Mouse (Mus musculus) forebrain, postnatal 0 days (tissue): ENCODE measurements around the gene Kcnk16. TPM values are rescaled to one million over a fixed set of nuclear protein-coding genes. Genes with fewer than 3 reads are reported as not detected.

ENCODE experiments used
- ATAC-seq: fragments of 200-750 bp; cut with Nextera tagmentation; 2 replicates; pipeline ENCODE4 v1.8.0; 2017; ENCODE audit warnings: mild to moderate bottlenecking, moderate library complexity
- DNase-seq: peaks from one replicate; pipeline ENCODE4 v3.0.0-alpha.2; 2015
- H3K27ac ChIP-seq: fragments of 300-500 bp; sonication (generic); 2 replicates; pipeline ENCODE4 v1.5.1; 2014; ENCODE audit warnings: low read depth, mild to moderate bottlenecking, antibody characterized with exemption, low read length, moderate library complexity, mixed read lengths
- H3K27me3 ChIP-seq: fragments of 300-500 bp; sonication (generic); 2 replicates; pipeline ENCODE4 v1.6.1; 2014; ENCODE audit warnings: mild to moderate bottlenecking, low read length, mixed read lengths; ENCODE audit not compliant: insufficient read depth
- H3K36me3 ChIP-seq: fragments of 300-500 bp; sonication (generic); 2 replicates; pipeline ENCODE4 v1.6.1; 2014; ENCODE audit warnings: mild to moderate bottlenecking, moderate library complexity; ENCODE audit not compliant: insufficient read depth
- H3K4me1 ChIP-seq: fragments of 300-500 bp; sonication (generic); 2 replicates; pipeline ENCODE4 v1.6.1; 2014; ENCODE audit warnings: antibody characterized with exemption; ENCODE audit not compliant: insufficient read depth
- H3K4me2 ChIP-seq: fragments of 300-500 bp; sonication (generic); 2 replicates; pipeline ENCODE4 v1.6.1; 2014; ENCODE audit warnings: low read depth, mild to moderate bottlenecking, moderate library complexity
- H3K4me3 ChIP-seq: fragments of 300-500 bp; sonication (generic); 2 replicates; pipeline ENCODE4 v1.5.1; 2014; ENCODE audit warnings: low read depth, low read length, mixed read lengths
- H3K9ac ChIP-seq: fragments of 300-500 bp; sonication (generic); 2 replicates; pipeline ENCODE4 v1.6.1; 2014; ENCODE audit warnings: mild to moderate bottlenecking
- H3K9me3 ChIP-seq: fragments of 300-500 bp; sonication (generic); 2 replicates; pipeline ENCODE4 v1.6.1; 2016; ENCODE audit warnings: low read length
- CTCF ChIP-seq: sonication (generic); IDR thresholded peaks from 2 replicates; pipeline ENCODE4 v1.5.1; 2016; ENCODE audit warnings: antibody characterized with exemption, control low read depth, low read depth
- WGBS: fragments of 180-500 bp; shearing (Covaris S2); extraction: QIAGEN DNeasy Blood & Tissue Kit; methylation state at CpG from one replicate; pipeline ENCODE4 v1.1.7; 2014; 5-methylcytosine and 5-hydroxymethylcytosine counted together
- polyA plus RNA-seq: library from polyadenylated mRNA; unstranded; fragments of >200 nt; fragmentation: Nextera tagmentation; extraction: Ambion mirVana; gene quantifications from 2 replicates; pipeline ENCODE4 v1.2.1, GENCODE M21; 2015
- total RNA-seq: library from RNA; depleted of rRNA; stranded (reverse); fragments of >200 nt; gene quantifications from 2 replicates; pipeline ENCODE4 v1.2.3, GENCODE M21; 2014

Kcnk16 gene
- total and polyA plus RNA-seq, 2 experiments from 2014 or later: not detected

GRCm38 (mm10) chr14:20245861-20246260 is 23.1 kb downstream of the Kcnk16 start:
- Histone ChIP-seq H3K27me3 (no peaks in the 10 kb centered on the region), H3K4me3 (no peak overlapping the region), H3K9me3 (no peaks in the 10 kb centered on the region), H3K4me2 (no peak overlapping the region), H3K36me3 (no peaks in the 10 kb centered on the region), H3K27ac (no peak overlapping the region), H3K9ac (no peak overlapping the region), H3K4me1 (no peaks in the 10 kb centered on the region)
- 79% methylated on average over 5 of the region's 5 CpGs for WGBS
- no peak for ATAC-seq
- no peak for DNase-seq
- no peak for TF ChIP-seq CTCF

- TF ChIP-seq CTCF: no peak
- Histone ChIP-seq H3K36me3 (no peaks in the 10 kb centered on the region), H3K4me2 (no peak overlapping the region), H3K9me3 (no peaks in the 10 kb centered on the region), H3K4me1 (no peaks in the 10 kb centered on the region), H3K9ac (no peak overlapping the region), H3K27me3 (no peaks in the 10 kb centered on the region), H3K27ac (no peak overlapping the region), H3K4me3 (no peak overlapping the region)
- WGBS: 57% methylated on average over 2 of the region's 2 CpGs
- no peak for DNase-seq
- no peak for ATAC-seq
Measured at GRCm38 (mm10) chr14:20245318-20245717, 23.7 kb downstream of the Kcnk16 start.

- H3K4me2 ChIP-seq: no peak overlapping the region
- DNase-seq (no peak), ATAC-seq (no peak)
- WGBS: 85% methylated on average over 3 of the region's 3 CpGs
- H3K4me3 ChIP-seq: no peak overlapping the region
- H3K4me1 ChIP-seq: no peaks in the 10 kb centered on the region
- H3K36me3 ChIP-seq: no peaks in the 10 kb centered on the region
- TF ChIP-seq CTCF: no peak
- no peak overlapping the region for H3K27ac ChIP-seq
- no peaks in the 10 kb centered on the region for H3K9me3 ChIP-seq
- H3K9ac ChIP-seq: no peak overlapping the region
- H3K27me3 ChIP-seq: no peaks in the 10 kb centered on the region
Measured at GRCm38 (mm10) chr14:20243158-20243557, 25.8 kb downstream of the Kcnk16 start.

- ATAC-seq (no peak), DNase-seq (no peak)
- WGBS: 78% methylated on average over 8 of the region's 8 CpGs
- Histone ChIP-seq H3K27me3 (no peaks in the 10 kb centered on the region), H3K4me2 (no peak overlapping the region), H3K4me3 (no peak overlapping the region), H3K4me1 (no peaks in the 10 kb centered on the region), H3K9ac (no peak overlapping the region), H3K36me3 (no peaks in the 10 kb centered on the region), H3K9me3 (no peaks in the 10 kb centered on the region), H3K27ac (no peak overlapping the region)
- no peak for TF ChIP-seq CTCF
Measured at GRCm38 (mm10) chr14:20242454-20242853, 26.5 kb downstream of the Kcnk16 start.

GRCm38 (mm10) chr14:20234403-20234802 is 34.6 kb downstream of the Kcnk16 start:
- Histone ChIP-seq H3K27me3 (no peaks in the 10 kb centered on the region), H3K27ac (no peak overlapping the region), H3K9me3 (no peaks in the 10 kb centered on the region), H3K9ac (no peak overlapping the region), H3K4me2 (no peak overlapping the region), H3K4me1 (no peaks in the 10 kb centered on the region), H3K4me3 (no peak overlapping the region), H3K36me3 (no peaks in the 10 kb centered on the region)
- DNase-seq: no peak
- 91% methylated on average over 2 of the region's 2 CpGs for WGBS
- no peak for ATAC-seq
- no peak for TF ChIP-seq CTCF

GRCm38 (mm10) chr14:20233016-20233980 is 35.7 kb downstream of the Kcnk16 start:
- no peak for DNase-seq
- no peaks in the 10 kb centered on the region for H3K4me1 ChIP-seq
- no peaks in the 10 kb centered on the region for H3K9me3 ChIP-seq
- H3K9ac ChIP-seq: no peak overlapping the region
- TF ChIP-seq CTCF: no peak
- no peaks in the 10 kb centered on the region for H3K27me3 ChIP-seq
- ATAC-seq: no peak
- H3K4me3 ChIP-seq: no peak overlapping the region
- 86% methylated on average over 11 of the region's 11 CpGs for WGBS
- H3K4me2 ChIP-seq: no peak overlapping the region
- H3K36me3 ChIP-seq: no peaks in the 10 kb centered on the region
- H3K27ac ChIP-seq: no peak overlapping the region

GRCm38 (mm10) chr14:20230063-20230491 is 38.9 kb downstream of the Kcnk16 start:
- Histone ChIP-seq H3K4me3 (no peak overlapping the region), H3K9ac (no peak overlapping the region), H3K9me3 (no peaks in the 10 kb centered on the region), H3K27me3 (no peaks in the 10 kb centered on the region), H3K4me1 (no peaks in the 10 kb centered on the region; the same call in 1 of the 2 replicates), H3K36me3 (no peaks in the 10 kb centered on the region), H3K4me2 (no peak overlapping the region), H3K27ac (no peak overlapping the region)
- 90% methylated on average over 7 of the region's 7 CpGs for WGBS
- DNase-seq (no peak), ATAC-seq (no peak)
- no peak for TF ChIP-seq CTCF
